Mouse (Mus musculus): ENCODE measurements around the gene Cox8b.

Cox8b gene

GRCm38 (mm10) chr7:140900220-140900619, at the start of gene Cox8b:
TSS of gene Cox8b (minus strand) at chr7:140900446.
- DNase-seq: no peak

- no peak for DNase-seq
Measured at GRCm38 (mm10) chr7:140949255-140949654, 49.0 kb upstream of the Cox8b start.

- no peak for DNase-seq
Measured at GRCm38 (mm10) chr7:140948161-140948560, 47.9 kb upstream of the Cox8b start.

- no peak for DNase-seq
Measured at GRCm38 (mm10) chr7:140946980-140947379, 46.7 kb upstream of the Cox8b start.

GRCm38 (mm10) chr7:140946311-140946710, 46.1 kb upstream of the Cox8b start:
- DNase-seq: no peak

- DNase-seq: no peak
Measured at GRCm38 (mm10) chr7:140945247-140945646, 45.0 kb upstream of the Cox8b start.

- no peak for DNase-seq
Measured at GRCm38 (mm10) chr7:140944236-140944635, 44.0 kb upstream of the Cox8b start.

- no peak for DNase-seq
Measured at GRCm38 (mm10) chr7:140943356-140943755, 43.1 kb upstream of the Cox8b start.

- no peak for DNase-seq
Measured at GRCm38 (mm10) chr7:140942811-140943210, 42.6 kb upstream of the Cox8b start.

- DNase-seq: no peak
Measured at GRCm38 (mm10) chr7:140942341-140942740, 42.1 kb upstream of the Cox8b start.

- DNase-seq: peak; percentile 56 to 58
Measured at GRCm38 (mm10) chr7:140941222-140942051, 41.2 kb upstream of the Cox8b start, which contains the start of gene Pgghg. TSS of gene Pgghg (plus strand) at chr7:140941391.

- no peak for DNase-seq
Measured at GRCm38 (mm10) chr7:140939669-140940171, 39.5 kb upstream of the Cox8b start.

GRCm38 (mm10) chr7:140938896-140939295, 38.6 kb upstream of the Cox8b start:
- DNase-seq: no peak

- DNase-seq: no peak
Measured at GRCm38 (mm10) chr7:140938436-140938835, 38.2 kb upstream of the Cox8b start.

- no peak for DNase-seq
Measured at GRCm38 (mm10) chr7:140927181-140927580, 26.9 kb upstream of the Cox8b start.

GRCm38 (mm10) chr7:140923070-140923775, 23.0 kb upstream of the Cox8b start:
- DNase-seq: no peak

GRCm38 (mm10) chr7:140922398-140923069, 22.3 kb upstream of the Cox8b start:
- DNase-seq: peak; percentile 85 to 88

- DNase-seq: no peak
Measured at GRCm38 (mm10) chr7:140921225-140921975, 21.2 kb upstream of the Cox8b start.

GRCm38 (mm10) chr7:140920418-140921029, 20.3 kb upstream of the Cox8b start, which contains the start of gene Nlrp6:
TSS of gene Nlrp6 (plus strand) at chr7:140920902.
- no peak for DNase-seq

- DNase-seq: no peak
Measured at GRCm38 (mm10) chr7:140919911-140920310, 19.7 kb upstream of the Cox8b start.

- no peak for DNase-seq
Measured at GRCm38 (mm10) chr7:140914031-140914690, 13.9 kb upstream of the Cox8b start.
